Mouse (Mus musculus): ENCODE data around the gene Ubtd1.
"Not testable (repeated sequence)": the region's sequence is repeated elsewhere in the genome, so short reads cannot be mapped to it uniquely, and the experiment has no call there.

The Ubtd1 gene

DNA sequence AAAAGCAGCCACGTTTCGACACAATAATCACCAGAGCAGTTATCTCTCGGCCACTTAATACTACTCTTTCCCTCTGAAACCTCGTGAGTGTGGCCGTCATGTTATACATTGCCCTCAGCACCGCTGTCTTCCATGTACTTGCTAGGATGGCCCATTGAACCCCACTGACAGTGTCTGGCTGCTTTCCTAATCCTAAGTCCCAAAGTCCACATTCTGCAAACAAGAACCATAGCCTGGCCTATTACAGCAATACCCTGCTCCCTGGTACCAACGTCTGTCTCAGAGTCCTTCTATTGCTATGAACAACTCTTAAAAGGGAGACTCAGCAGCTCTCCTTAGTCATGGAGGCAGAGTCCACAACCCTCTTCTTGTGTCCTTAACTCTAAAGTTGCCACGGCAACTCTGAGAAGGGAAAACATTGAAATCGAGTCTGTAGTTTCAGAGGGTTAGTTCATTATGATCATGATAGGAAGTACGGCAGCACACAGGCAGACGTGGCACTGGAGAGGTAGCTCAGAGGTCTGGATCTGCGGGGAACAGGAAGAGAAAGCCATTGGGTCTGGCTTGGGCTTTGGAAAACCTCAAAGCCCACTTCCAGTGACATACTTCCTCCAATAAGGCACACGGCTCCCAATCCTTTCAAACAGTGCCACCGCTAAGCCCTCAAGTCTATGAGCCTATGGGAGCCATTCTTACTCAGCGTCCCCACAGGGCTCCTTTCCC, 90.5 kb downstream of the Ubtd1 start:
- DNase-seq = no peak

GRCm38 (mm10) chr19:42072802-42073201, 91.2 kb downstream of the Ubtd1 start:
- no peak for DNase-seq

GRCm38 (mm10) chr19:42075051-42075450, 93.5 kb downstream of the Ubtd1 start:
- no peak for DNase-seq

GRCm38 (mm10) chr19:42075992-42076391, 94.4 kb downstream of the Ubtd1 start:
- DNase-seq = no peak

DNA sequence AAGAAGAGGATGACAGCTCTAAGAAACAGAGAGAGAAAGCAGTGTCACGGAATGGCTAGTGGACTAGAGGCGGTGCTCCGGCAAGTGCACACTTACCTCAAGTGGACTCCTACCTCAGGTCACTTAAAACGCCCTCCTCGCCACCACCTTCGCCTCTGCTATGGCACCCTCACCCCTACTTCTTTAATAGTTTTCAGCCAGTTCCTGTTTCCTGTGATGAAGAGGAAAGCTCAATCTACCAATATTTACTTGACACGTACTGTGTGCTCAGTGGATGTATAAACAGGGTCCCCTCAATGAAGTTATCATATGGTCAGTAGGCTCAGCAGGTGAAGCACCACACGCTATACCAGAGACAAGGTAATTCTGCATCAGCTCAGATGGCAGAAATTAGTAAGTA, 97.0 kb downstream of the Ubtd1 start:
- DNase-seq = no peak

GRCm38 (mm10) chr19:42079006-42079405, 97.4 kb downstream of the Ubtd1 start:
- DNase-seq = no peak

DNA sequence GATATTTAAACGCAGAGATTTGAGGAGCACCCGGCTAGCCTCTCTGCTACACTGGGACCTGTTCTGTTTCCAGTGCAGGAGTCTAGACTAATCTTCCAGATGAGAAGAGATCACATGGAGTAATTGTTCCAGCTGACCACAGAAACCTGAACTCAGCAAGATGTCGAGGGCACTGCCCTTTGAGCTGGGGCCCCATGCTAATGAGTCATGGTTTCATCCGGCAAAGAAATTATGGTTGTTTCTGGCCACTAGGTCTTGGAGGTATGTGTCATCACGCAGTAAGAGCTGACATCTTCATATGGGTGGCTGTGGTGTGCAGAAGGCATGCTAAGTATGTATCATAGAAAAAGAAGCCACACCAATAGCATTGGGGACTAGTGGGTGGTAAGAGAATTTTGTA, 98.4 kb downstream of the Ubtd1 start:
- DNase-seq = no peak

DNA sequence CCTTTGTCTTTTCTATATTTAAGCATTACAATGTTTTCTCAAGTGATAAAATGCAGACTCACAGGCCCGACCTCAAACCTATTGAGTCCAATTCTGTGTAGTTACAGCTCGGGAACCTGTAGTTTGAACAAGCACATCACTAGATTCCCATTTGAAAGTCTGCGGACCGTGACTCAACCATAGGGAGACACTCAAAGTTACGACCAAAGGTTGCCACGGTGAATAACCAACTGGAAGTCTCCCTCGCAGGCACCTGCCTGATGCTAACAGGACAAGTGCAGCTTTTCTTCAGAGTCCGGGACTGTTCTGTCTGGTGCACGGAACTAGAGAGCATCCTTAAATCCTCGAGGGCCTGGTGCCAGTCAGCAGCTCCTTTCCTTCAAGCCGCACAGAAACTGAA, 98.9 kb downstream of the Ubtd1 start:
- DNase-seq = no peak

GRCm38 (mm10) chr19:42081613-42082012, 100.0 kb downstream of the Ubtd1 start:
- DNase-seq = not testable (repeated sequence)
